Mouse (Mus musculus): Measurements from ENCODE around the gene Mre11a. TPM values are rescaled to one million over a fixed set of nuclear protein-coding genes. Genes with fewer than 3 reads are reported as not detected.

The Mre11a gene
- polyA plus RNA-seq, 1 experiment, result 50.8 TPM

DNA sequence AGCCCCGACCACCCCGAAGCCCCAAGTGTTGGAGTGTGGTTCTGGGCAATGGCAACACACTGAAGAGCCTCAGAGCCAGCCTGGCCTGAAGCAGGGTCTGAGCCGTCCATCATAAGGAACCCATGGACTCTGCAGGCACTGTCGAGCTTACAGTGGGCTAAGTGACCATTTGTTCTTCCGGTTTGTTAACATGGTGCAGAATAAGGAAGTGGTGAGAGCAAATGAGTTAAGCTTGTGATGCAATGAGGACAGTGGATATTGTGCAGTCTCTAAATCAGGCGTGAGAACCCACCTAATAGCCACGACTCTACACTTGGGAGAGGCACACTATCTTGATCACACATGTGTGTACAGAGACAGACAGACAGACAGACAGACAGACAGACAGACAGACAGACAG, 25.9 kb upstream of the Mre11a start:
- Histone ChIP-seq H3K4me3 (ENCODE audit: insufficient read depth, low read length) (no peak overlapping the region), H3K4me1 (ENCODE audit: control insufficient read depth, insufficient read depth, low read length) (peaks cover 10% of the 10 kb centered on the region), H3K27ac (ENCODE audit: insufficient read depth, low read length) (no peak overlapping the region)
- no peak for TF ChIP-seq CTCF (IDR thresholded peaks at IDR 0.05; ENCODE audit: borderline replicate concordance, insufficient read depth, low read length)
- TF ChIP-seq POLR2A (IDR thresholded peaks at IDR 0.05; ENCODE audit: low read depth, low read length), result no peak

GRCm38 (mm10) chr9:14759261-14759660, 25.2 kb upstream of the Mre11a start:
- Histone ChIP-seq H3K4me3 (ENCODE audit: insufficient read depth, low read length) (no peak overlapping the region), H3K27ac (ENCODE audit: insufficient read depth, low read length) (no peak overlapping the region), H3K4me1 (ENCODE audit: control insufficient read depth, insufficient read depth, low read length) (peaks cover 10% of the 10 kb centered on the region)
- TF ChIP-seq CTCF (IDR thresholded peaks at IDR 0.05; ENCODE audit: borderline replicate concordance, insufficient read depth, low read length), result no peak
- no peak for TF ChIP-seq POLR2A (IDR thresholded peaks at IDR 0.05; ENCODE audit: low read depth, low read length)

DNA sequence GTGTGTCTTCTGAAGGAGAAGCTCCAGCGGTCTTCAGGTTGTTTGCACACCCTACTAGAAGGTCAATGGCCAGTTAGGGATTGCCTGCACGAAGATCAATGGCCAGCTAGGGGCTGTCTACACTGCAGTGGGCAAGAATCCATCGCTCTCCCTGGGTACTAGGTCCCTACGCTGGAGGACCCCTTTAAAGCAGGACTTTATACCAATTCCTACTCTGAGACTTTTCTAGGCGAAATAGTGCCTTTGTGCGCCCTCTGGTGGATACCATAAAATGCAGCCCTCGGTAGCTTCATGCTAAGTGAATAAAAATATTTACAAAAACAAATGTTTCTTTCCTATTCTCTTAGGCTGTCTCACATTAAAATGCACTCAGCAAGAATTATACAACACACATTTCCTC, 19.7 kb upstream of the Mre11a start:
- no peak for TF ChIP-seq CTCF (IDR thresholded peaks at IDR 0.05; ENCODE audit: borderline replicate concordance, insufficient read depth, low read length)
- TF ChIP-seq POLR2A (IDR thresholded peaks at IDR 0.05; ENCODE audit: low read depth, low read length), result no peak
- no peak overlapping the region for H3K4me3 ChIP-seq (ENCODE audit: insufficient read depth, low read length)
- no peak overlapping the region for H3K27ac ChIP-seq (ENCODE audit: insufficient read depth, low read length)
- peaks cover 4% of the 10 kb centered on the region for H3K4me1 ChIP-seq (ENCODE audit: control insufficient read depth, insufficient read depth, low read length)

DNA sequence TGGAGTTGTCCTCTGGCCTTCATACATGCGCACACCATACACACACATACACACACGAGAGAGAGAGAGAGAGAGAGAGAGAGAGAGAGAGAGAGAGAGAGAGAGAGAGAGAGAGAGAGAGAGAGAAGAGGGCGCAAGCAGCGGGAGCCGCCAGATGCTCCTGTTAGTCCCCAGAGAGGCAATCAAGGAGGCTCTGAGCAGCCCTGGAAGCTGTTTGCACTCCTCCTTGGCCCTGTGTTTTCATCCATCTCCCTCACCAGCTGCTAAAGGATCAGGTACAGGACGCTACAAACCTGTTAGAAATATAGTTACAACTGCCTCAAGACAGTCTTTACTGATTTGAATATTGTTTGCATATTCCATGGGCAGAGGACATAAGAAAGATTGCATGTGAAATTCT, 14.6 kb upstream of the Mre11a start:
- Histone ChIP-seq H3K4me3 (ENCODE audit: insufficient read depth, low read length) (no peak overlapping the region), H3K4me1 (ENCODE audit: control insufficient read depth, insufficient read depth, low read length) (no peaks in the 10 kb centered on the region), H3K27ac (ENCODE audit: insufficient read depth, low read length) (no peak overlapping the region)
- TF ChIP-seq POLR2A (IDR thresholded peaks at IDR 0.05; ENCODE audit: low read depth, low read length), result no peak
- TF ChIP-seq CTCF (IDR thresholded peaks at IDR 0.05; ENCODE audit: borderline replicate concordance, insufficient read depth, low read length), result no peak

DNA sequence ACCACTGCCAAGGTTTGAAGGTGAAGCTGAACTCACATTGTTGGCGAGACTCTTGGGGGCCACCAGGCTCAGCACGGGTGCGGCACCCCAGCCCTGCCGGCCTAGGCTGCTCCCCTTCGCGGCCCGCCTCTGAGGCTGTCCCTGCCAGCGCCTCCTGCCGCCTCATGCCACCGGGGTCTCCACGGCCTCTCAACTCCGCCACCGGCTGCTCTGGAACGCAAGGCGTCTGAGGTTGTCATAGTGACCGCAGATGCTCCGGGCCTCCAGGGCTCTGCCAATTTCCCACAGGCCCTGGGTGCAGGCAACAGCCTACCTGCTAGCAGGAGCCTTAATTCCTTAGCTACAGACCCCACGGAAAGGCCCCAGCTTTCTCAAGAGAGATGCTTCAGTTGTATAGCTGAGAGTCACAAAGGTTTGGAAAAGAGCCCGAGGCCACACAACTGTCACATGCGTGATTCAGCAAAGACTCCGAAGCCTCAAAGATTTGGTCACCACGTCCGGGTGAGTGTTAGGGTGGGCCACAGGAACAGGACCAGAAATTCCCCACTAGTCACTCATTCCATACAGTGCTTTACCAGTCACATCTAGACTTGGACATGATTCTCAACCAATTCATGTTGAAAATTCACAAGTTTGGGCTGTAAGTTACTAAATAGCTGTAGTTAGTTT, 13.5 kb upstream of the Mre11a start, which contains the start of gene 1700012B09Rik:
Gene 1700012B09Rik (minus strand): TSS at position 228 of the 669 bp plus-strand sequence.
- H3K27ac ChIP-seq (ENCODE audit: insufficient read depth, low read length), result no peak within 1 kb of the TSS
- H3K4me1 ChIP-seq (ENCODE audit: control insufficient read depth, insufficient read depth, low read length), result no peaks in the 10 kb centered on the region
- TF ChIP-seq CTCF (IDR thresholded peaks at IDR 0.05; ENCODE audit: borderline replicate concordance, insufficient read depth, low read length), result no peak
- TF ChIP-seq POLR2A (IDR thresholded peaks at IDR 0.05; ENCODE audit: low read depth, low read length), result no peak
- no peak within 1 kb of the TSS for H3K4me3 ChIP-seq (ENCODE audit: insufficient read depth, low read length)

- Histone ChIP-seq H3K27ac (ENCODE audit: insufficient read depth, low read length) (no peak overlapping the region), H3K4me3 (ENCODE audit: insufficient read depth, low read length) (no peak overlapping the region), H3K4me1 (ENCODE audit: control insufficient read depth, insufficient read depth, low read length) (no peaks in the 10 kb centered on the region)
- TF ChIP-seq POLR2A (IDR thresholded peaks at IDR 0.05; ENCODE audit: low read depth, low read length) (no peak), CTCF (IDR thresholded peaks at IDR 0.05; ENCODE audit: borderline replicate concordance, insufficient read depth, low read length) (no peak)
Measured at GRCm38 (mm10) chr9:14772074-14772473, 12.4 kb upstream of the Mre11a start.

- TF ChIP-seq CTCF (IDR thresholded peaks at IDR 0.05; ENCODE audit: borderline replicate concordance, insufficient read depth, low read length) (no peak), POLR2A (IDR thresholded peaks at IDR 0.05; ENCODE audit: low read depth, low read length) (no peak)
- H3K4me3 ChIP-seq (ENCODE audit: insufficient read depth, low read length), result no peak overlapping the region
- no peak overlapping the region for H3K27ac ChIP-seq (ENCODE audit: insufficient read depth, low read length)
- H3K4me1 ChIP-seq (ENCODE audit: control insufficient read depth, insufficient read depth, low read length), result no peaks in the 10 kb centered on the region
Measured at GRCm38 (mm10) chr9:14773813-14774212, 10.6 kb upstream of the Mre11a start.

DNA sequence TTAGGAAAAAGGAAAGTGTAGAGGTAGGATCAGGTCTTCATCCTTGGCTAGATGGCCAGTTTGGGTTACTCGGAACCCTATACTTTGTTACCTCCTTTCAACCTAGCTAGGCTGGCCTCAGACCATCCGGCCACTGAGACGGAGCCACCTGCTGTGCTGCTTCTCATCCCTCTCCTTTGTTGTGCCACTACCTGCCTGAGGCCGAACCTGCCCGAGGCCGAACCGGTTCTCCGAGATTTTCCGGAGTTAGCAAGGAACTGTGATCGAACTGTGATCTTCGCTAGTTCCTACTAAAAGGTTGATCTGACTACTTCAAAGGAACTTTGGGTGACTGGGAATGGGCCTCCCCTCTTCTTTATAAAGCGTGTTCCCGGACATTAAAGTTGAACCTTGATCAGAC, 6.1 kb upstream of the Mre11a start:
- Histone ChIP-seq H3K4me1 (ENCODE audit: control insufficient read depth, insufficient read depth, low read length) (no peaks in the 10 kb centered on the region), H3K4me3 (ENCODE audit: insufficient read depth, low read length) (no peak overlapping the region), H3K27ac (ENCODE audit: insufficient read depth, low read length) (no peak overlapping the region)
- TF ChIP-seq CTCF (IDR thresholded peaks at IDR 0.05; ENCODE audit: borderline replicate concordance, insufficient read depth, low read length) (no peak), POLR2A (IDR thresholded peaks at IDR 0.05; ENCODE audit: low read depth, low read length) (no peak)

GRCm38 (mm10) chr9:14787356-14787755, 2.9 kb downstream of the Mre11a start:
- TF ChIP-seq CTCF (IDR thresholded peaks at IDR 0.05; ENCODE audit: borderline replicate concordance, insufficient read depth, low read length), result no peak
- no peak for TF ChIP-seq POLR2A (IDR thresholded peaks at IDR 0.05; ENCODE audit: low read depth, low read length)
- H3K4me3 ChIP-seq (ENCODE audit: insufficient read depth, low read length), result no peak overlapping the region
- H3K4me1 ChIP-seq (ENCODE audit: control insufficient read depth, insufficient read depth, low read length), result no peaks in the 10 kb centered on the region

DNA sequence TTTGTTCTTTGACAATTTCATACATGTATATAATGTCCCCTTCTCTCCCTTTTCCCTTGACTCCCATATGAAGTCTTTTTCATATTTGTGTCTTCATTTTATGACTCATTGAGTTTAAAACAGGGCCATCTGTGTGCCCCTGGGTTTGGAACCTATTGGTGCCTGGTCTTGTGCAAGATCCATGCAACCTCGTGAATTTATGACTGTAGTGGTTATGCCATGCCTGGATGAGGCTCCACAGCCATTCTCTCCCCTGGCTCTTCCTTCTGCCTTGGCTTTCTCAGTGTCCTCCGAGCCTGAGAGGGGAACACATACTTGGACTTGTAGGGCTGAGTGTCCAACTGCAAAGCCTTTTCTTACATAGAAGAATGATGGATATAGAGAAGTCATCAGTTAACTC, 21.3 kb downstream of the Mre11a start:
- H3K4me1 ChIP-seq (ENCODE audit: control insufficient read depth, insufficient read depth, low read length), result no peaks in the 10 kb centered on the region
- H3K27ac ChIP-seq (ENCODE audit: insufficient read depth, low read length), result no peak overlapping the region
- TF ChIP-seq CTCF (IDR thresholded peaks at IDR 0.05; ENCODE audit: borderline replicate concordance, insufficient read depth, low read length) (no peak), POLR2A (IDR thresholded peaks at IDR 0.05; ENCODE audit: low read depth, low read length) (no peak)
- no peak overlapping the region for H3K4me3 ChIP-seq (ENCODE audit: insufficient read depth, low read length)

More at GRCm38 (mm10) chr9:14787356-14787755, 2.9 kb downstream of the Mre11a start:
- no peak overlapping the region for H3K27ac ChIP-seq (ENCODE audit: insufficient read depth, low read length)

Data from embryonic fibroblast, embryonic 13.5 days (primary cell).